Mouse (Mus musculus) limb, embryonic 10.5 days (tissue): ENCODE data around the gene Gm2381. TPM values are rescaled to one million over a fixed set of nuclear protein-coding genes. Genes with fewer than 3 reads are reported as not detected.
"Not testable (repeated sequence)": the region's sequence is repeated elsewhere in the genome, so short reads cannot be mapped to it uniquely, and the experiment has no call there.

Source experiments
- DNase-seq: peaks from one replicate; pipeline ENCODE4 v3.0.0-alpha.2; 2017; ENCODE audit warnings: low spot score
- H3K27ac ChIP-seq: fragments of 300-500 bp; sonication (generic); 2 replicates; pipeline ENCODE4 v1.5.1; 2016; ENCODE audit warnings: mild to moderate bottlenecking
- H3K27me3 ChIP-seq: fragments of 300-500 bp; sonication (generic); 2 replicates; pipeline ENCODE4 v1.6.1; 2016; ENCODE audit warnings: low read depth, mild to moderate bottlenecking; ENCODE audit not compliant: poor library complexity, severe bottlenecking
- H3K36me3 ChIP-seq: fragments of 300-500 bp; sonication (generic); 2 replicates; pipeline ENCODE4 v1.6.1; 2016; ENCODE audit warnings: mild to moderate bottlenecking, moderate library complexity
- H3K4me1 ChIP-seq: fragments of 300-500 bp; sonication (generic); 2 replicates; pipeline ENCODE4 v1.6.1; 2016
- H3K4me3 ChIP-seq: fragments of 300-500 bp; sonication (generic); 2 replicates; pipeline ENCODE4 v1.5.1; 2016; ENCODE audit warnings: mild to moderate bottlenecking, moderate library complexity
- H3K9me3 ChIP-seq: fragments of 300-500 bp; sonication (generic); replicated peaks from 2 replicates; pipeline ENCODE4 v1.6.1; 2016; ENCODE audit warnings: mild to moderate bottlenecking
- WGBS: fragments of 180-500 bp; shearing (Covaris S2); methylation state at CpG from one replicate; pipeline ENCODE4 v1.1.7; 2016; 5-methylcytosine and 5-hydroxymethylcytosine counted together
- polyA plus RNA-seq: library from polyadenylated mRNA; unstranded; fragments of >200 nt; fragmentation: Nextera tagmentation; extraction: Ambion mirVana; gene quantifications from 2 replicates; pipeline ENCODE4 v1.2.1, GENCODE M21; 2016

Gm2381 gene
- polyA plus RNA-seq, result not detected in 2 replicates

DNA sequence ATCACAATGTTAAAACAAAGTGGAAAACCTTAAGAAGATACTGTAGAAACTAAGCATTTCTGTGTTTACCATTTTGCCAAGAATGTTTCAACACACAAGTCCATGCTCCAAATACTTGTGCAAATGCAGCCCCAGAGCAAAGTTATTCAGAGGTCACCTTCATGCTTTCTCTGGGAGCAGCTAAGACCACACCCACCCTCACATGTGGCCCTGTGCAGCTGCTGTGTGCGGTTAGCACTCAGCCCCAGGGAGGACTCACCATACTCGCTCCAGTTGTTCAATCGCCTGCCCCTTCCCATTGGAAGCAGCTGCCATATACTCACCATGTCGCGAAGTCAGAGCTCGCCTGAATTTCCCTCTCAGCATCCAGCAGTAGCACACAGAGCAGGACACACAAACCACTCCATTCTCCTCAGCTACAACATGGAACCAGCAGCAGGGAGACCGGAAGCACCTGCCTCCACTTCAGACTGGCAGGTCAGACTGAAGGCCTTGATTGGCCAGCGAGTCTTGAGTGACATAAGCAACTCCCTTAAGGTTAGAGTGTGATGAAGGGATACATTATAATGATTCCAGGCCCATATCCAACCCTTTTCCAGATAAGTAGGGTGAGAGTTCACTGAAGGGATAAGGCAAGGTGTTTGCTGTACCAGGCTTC lies at the start of gene Gm2381:
Gene Gm2381, minus strand, starts transcription at position 434 of the 658 bp plus-strand sequence.
- H3K27me3 ChIP-seq, H3K4me1 ChIP-seq, H3K4me3 ChIP-seq, H3K27ac ChIP-seq, H3K36me3 ChIP-seq, H3K9me3 ChIP-seq, DNase-seq: not testable (repeated sequence)
- 79% methylated on average over 8 of the region's 8 CpGs for WGBS

DNA sequence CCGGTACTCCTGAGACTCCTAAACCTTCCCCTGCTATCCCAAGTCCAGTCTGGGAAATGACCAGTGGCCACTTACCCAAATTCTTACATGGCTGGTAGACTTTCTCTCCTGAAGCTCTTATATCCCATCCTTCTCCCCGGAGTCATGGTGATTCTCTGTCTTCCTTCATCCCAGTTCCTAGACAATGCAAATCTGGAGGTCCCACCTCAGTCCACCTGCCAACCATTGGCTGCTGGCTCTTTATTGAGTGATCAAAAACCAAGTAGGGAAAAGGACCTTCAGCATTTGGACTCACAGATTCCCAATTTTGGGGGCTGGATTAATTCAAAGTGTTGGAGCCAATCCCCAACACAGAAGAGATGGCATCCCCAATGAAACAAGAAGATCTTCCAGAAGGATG lies 31.0 kb upstream of the Gm2381 start:
- not testable (repeated sequence) for H3K4me1 ChIP-seq
- WGBS, result 94% methylated on average over 2 of the region's 2 CpGs
- 0 out of 2 replicates have a peak, but pooled peaks cover 11% of the 10 kb centered on the region for H3K9me3 ChIP-seq

DNA sequence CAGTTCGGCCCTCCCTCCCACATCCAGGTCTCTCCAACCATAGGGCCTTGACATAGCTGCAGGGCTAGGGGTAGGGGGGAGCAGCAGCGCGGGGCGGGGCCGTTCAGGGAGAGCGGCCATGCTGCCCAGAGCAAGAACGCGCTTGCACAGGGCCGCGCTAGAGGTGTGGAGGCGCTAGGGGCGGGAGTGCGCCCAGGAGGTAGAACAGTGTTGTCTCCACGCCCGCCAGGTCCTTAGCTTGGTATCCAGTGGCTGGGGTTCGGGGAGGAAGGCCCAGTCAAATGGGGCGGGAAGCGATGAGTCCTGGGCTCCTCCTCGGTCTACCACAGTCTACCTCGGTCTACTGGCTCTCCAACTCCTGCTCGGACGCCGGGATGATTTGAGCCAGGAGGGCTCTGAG lies 11.1 kb upstream of the Gm2381 start:
- Histone ChIP-seq H3K27me3 (no peaks in the 10 kb centered on the region), H3K4me3 (no peak overlapping the region), H3K9me3 (no peaks in the 10 kb centered on the region), H3K36me3 (no peaks in the 10 kb centered on the region), H3K27ac (no peak overlapping the region), H3K4me1 (no peaks in the 10 kb centered on the region)
- no peak for DNase-seq
- 42% methylated on average over 23 of the region's 23 CpGs for WGBS

More for the DNA sequence above, 31.0 kb upstream of the Gm2381 start:
- not testable (repeated sequence) for H3K4me3 ChIP-seq, H3K36me3 ChIP-seq, DNase-seq, H3K27ac ChIP-seq, H3K27me3 ChIP-seq

DNA sequence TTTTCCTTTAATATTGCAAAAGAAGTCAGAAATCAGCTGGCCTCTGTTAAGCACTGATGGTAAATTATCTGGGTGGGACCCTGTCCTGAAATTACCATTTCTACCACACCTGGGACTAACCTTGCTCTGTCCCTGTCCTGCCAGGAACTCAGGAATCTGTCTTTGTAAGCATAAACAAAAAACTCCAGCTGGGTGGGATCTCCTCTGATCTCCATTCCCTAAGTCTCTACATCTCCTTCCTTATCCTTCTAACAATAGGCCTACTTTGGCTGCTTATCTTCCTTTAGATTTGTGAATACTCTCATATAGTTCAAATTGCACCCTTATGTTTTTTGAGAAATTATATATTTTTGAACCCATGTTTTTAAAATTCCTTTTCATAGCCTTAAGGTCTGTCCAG lies 28.7 kb downstream of the Gm2381 start:
- not testable (repeated sequence) for DNase-seq, H3K4me3 ChIP-seq, H3K4me1 ChIP-seq, H3K27ac ChIP-seq, H3K27me3 ChIP-seq, H3K9me3 ChIP-seq, H3K36me3 ChIP-seq

DNA sequence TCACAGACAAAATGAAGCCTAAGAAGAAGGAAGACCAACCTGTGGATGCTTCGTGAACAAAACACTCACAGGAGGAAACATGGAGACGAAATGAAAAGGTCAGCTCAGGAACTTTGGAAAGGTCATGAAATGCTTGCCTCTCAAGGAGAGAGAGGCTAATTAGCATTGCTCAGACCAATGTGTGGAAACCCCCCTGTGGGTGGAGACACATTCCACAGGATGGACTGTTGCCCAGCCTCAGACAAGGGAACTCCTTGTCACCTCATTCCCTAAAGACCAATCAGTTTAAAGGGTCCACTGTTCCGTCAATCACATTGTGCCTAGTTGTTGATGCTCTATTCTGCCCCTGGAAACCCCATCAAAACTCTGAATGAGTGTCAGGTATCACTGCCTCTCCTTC lies 34.8 kb downstream of the Gm2381 start:
- no peaks in the 10 kb centered on the region for H3K36me3 ChIP-seq
- no peak for DNase-seq
- WGBS, result 89% methylated on average over 3 of the region's 3 CpGs

DNA sequence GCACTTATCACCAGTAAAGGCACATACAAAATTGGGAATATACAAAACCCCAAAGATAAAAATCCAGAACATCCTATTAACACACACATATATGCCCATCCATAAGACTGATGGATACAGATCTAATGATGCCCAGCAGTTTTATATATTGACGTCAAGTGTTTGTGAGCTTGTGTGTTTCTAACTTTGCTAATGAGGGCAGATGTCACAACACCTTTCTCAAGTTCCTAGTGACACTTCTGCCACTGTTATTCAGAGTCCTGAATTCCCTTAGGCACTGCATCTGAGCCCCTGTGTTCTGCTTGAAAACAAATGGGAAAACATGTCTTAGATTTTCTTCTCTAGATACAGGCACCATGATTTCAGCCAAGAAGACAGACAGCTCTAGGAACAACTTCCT lies 73.6 kb downstream of the Gm2381 start, which contains the start of gene Vmn2r62:
Gene Vmn2r62, minus strand, starts transcription at position 101 of the 400 bp plus-strand sequence.
- WGBS, result no CpG with 5 or more reads among the region's 1 CpGs
- not testable (repeated sequence) for H3K4me1 ChIP-seq, H3K4me3 ChIP-seq, H3K27me3 ChIP-seq, DNase-seq, H3K9me3 ChIP-seq, H3K36me3 ChIP-seq, H3K27ac ChIP-seq

More for the DNA sequence above, 34.8 kb downstream of the Gm2381 start:
- peaks cover 4% of the 10 kb centered on the region; the same call in 1 of the 2 replicates for H3K9me3 ChIP-seq
- no peaks in the 10 kb centered on the region for H3K27me3 ChIP-seq
- H3K4me1 ChIP-seq, result no peaks in the 10 kb centered on the region
- no peak overlapping the region for H3K27ac ChIP-seq
- no peak overlapping the region for H3K4me3 ChIP-seq

Other genes with a start within 250 kb of the Gm2381 start
- gene Zfp976, start 224.6 kb downstream of the Gm2381 start, polyA plus RNA-seq, result 4.5 and 6.0 TPM in 2 replicates
- gene Zfp975, start 174.5 kb downstream of the Gm2381 start, polyA plus RNA-seq, result 9.8 and 12.2 TPM in 2 replicates
- not detected in 2 replicates for gene Gm17067, start 140.2 kb downstream of the Gm2381 start, polyA plus RNA-seq
- not detected in 2 replicates for gene Vmn2r62, start 73.7 kb downstream of the Gm2381 start, polyA plus RNA-seq
- not detected in 2 replicates for gene Vmn2r63, start 66.6 kb upstream of the Gm2381 start, polyA plus RNA-seq
- gene Gm9268, start 151.5 kb upstream of the Gm2381 start, polyA plus RNA-seq, result not detected in 2 replicates
- gene Zfp936, start 247.0 kb upstream of the Gm2381 start, polyA plus RNA-seq, result not detected in 2 replicates